17 mouse cellular contexts compared by ENCODE assay signal in genomic region chr7:65623330-65623729, GRCm38 (mm10).
"Had no signal": no experiment of that assay in that cellular context is flagged by ENCODE, and none has a peak within 500 bp of the region (broad histone marks: within the 10 kb centered on the region; RNA-seq: fewer than 3 reads in every experiment).

No protein-coding gene starts in this region.

- DNase-seq: lung, adult 18-20 months; lung, embryonic 14.5 days; lung, postnatal 10 days; lung, postnatal 4 days; midbrain, embryonic 14.5 days; retina, postnatal 1 day; right cerebral cortex, adult 18-20 months; right cerebral cortex, postnatal 25 days; right cerebral cortex, postnatal 4 days; spleen, adult 18-20 months; thymus, adult 18-20 months; thymus, postnatal 14 days; thymus, postnatal 36 days had no signal

- ATAC-seq: midbrain, embryonic 16.5 days had no signal

- H3K27me3 ChIP-seq: midbrain, embryonic 12.5 days; neural tube, embryonic 13.5 days; neural tube, embryonic 15.5 days had no signal
